Mouse (Mus musculus): ENCODE measurements around the gene Klf17. TPM values are rescaled to one million over a fixed set of nuclear protein-coding genes. Genes with fewer than 3 reads are reported as not detected.

Klf17 gene
- polyA plus RNA-seq (2014; fragmentation: Illumina TruSeq; extraction: RNeasy Lipid Tissue Mini Kit (QIAGEN cat#74804); ENCODE audit: low read depth, low replicate concordance), result not detected

GRCm38 (mm10) chr4:117765416-117765815, at the start of gene Klf17:
Gene Klf17, minus strand, starts transcription at chr4:117765648.

DNA sequence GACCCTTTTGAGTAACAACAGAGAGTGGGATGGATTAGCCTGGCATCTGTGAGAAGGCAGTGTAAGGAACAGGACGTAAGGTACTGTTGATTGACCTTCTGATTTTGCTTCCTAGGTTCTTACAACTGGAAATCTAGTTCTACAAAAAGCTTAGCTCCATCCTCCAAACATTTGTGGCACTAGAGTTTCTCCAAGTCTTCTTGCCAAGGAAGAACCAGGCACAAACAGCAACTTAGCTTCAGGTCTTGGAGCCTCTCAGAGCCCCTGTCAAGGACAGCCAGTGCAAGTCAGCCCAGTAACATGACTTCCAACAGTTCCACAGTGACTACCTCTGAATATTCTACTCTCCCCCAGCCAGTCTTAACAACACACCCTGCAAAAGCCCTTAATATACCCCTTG, 41.3 kb downstream of the Klf17 start, which contains the start of gene Gm12845:
TSS of gene Gm12845 (plus strand) at position 301 of the 400 bp plus-strand sequence.

Other genes with a start within 250 kb of the Klf17 start
- 57.6 TPM for gene Eri3, start 215.3 kb downstream of the Klf17 start, polyA plus RNA-seq (2014; fragmentation: Illumina TruSeq; extraction: RNeasy Lipid Tissue Mini Kit (QIAGEN cat#74804); ENCODE audit: low read depth, low replicate concordance)
- gene Dmap1, start 83.4 kb downstream of the Klf17 start, polyA plus RNA-seq (2014; fragmentation: Illumina TruSeq; extraction: RNeasy Lipid Tissue Mini Kit (QIAGEN cat#74804); ENCODE audit: low read depth, low replicate concordance), result 19.4 TPM
- not detected for gene Gm12845, start 41.2 kb downstream of the Klf17 start, polyA plus RNA-seq (2014; fragmentation: Illumina TruSeq; extraction: RNeasy Lipid Tissue Mini Kit (QIAGEN cat#74804); ENCODE audit: low read depth, low replicate concordance)
- gene Slc6a9, start 68.9 kb upstream of the Klf17 start, polyA plus RNA-seq (2014; fragmentation: Illumina TruSeq; extraction: RNeasy Lipid Tissue Mini Kit (QIAGEN cat#74804); ENCODE audit: low read depth, low replicate concordance), result 1.4 TPM
- gene Ccdc24, start 106.9 kb upstream of the Klf17 start, polyA plus RNA-seq (2014; fragmentation: Illumina TruSeq; extraction: RNeasy Lipid Tissue Mini Kit (QIAGEN cat#74804); ENCODE audit: low read depth, low replicate concordance), result 0.94 TPM
- 6.0 TPM for gene B4galt2, start 117.8 kb upstream of the Klf17 start, polyA plus RNA-seq (2014; fragmentation: Illumina TruSeq; extraction: RNeasy Lipid Tissue Mini Kit (QIAGEN cat#74804); ENCODE audit: low read depth, low replicate concordance)
- gene Atp6v0b, start 121.7 kb upstream of the Klf17 start, polyA plus RNA-seq (2014; fragmentation: Illumina TruSeq; extraction: RNeasy Lipid Tissue Mini Kit (QIAGEN cat#74804); ENCODE audit: low read depth, low replicate concordance), result 169 TPM
- gene Dph2, start 126.4 kb upstream of the Klf17 start, polyA plus RNA-seq (2014; fragmentation: Illumina TruSeq; extraction: RNeasy Lipid Tissue Mini Kit (QIAGEN cat#74804); ENCODE audit: low read depth, low replicate concordance), result 5.8 TPM
- 55.1 TPM for gene Ipo13, start 149.4 kb upstream of the Klf17 start, polyA plus RNA-seq (2014; fragmentation: Illumina TruSeq; extraction: RNeasy Lipid Tissue Mini Kit (QIAGEN cat#74804); ENCODE audit: low read depth, low replicate concordance)
- not detected for gene Artn, start 164.1 kb upstream of the Klf17 start, polyA plus RNA-seq (2014; fragmentation: Illumina TruSeq; extraction: RNeasy Lipid Tissue Mini Kit (QIAGEN cat#74804); ENCODE audit: low read depth, low replicate concordance)